Mouse (Mus musculus) kidney, postnatal 25 days (tissue): Measurements from ENCODE around the gene Btg4.

ENCODE experiments used
- DNase-seq, 2 experiments: peaks; one replicate each; pipeline ENCODE4 v3.0.0; 2021; ENCODE audit warnings: mixed read lengths in 2 of 2

Gene Btg4

DNA sequence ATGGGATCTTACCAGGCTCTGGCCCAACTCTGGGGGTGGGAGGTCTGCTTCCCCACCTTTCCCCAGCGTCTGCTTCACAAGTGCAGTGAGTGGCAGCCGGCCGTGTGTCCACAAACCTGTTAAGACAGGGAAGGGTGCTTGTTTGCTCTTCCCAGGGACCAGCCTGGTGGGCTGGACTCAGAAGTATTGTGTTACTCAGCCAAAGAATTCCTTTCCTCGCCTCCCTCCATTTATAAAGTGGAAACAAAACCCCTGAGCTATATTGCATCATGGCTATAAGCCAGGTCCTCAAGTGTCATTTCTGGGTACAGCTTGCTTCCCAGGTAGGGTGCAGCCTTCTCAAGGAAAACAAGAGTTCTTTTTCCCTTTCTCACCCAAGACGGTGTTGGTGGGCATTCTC is 108.0 kb downstream of the Btg4 start:
- no peak for DNase-seq

DNA sequence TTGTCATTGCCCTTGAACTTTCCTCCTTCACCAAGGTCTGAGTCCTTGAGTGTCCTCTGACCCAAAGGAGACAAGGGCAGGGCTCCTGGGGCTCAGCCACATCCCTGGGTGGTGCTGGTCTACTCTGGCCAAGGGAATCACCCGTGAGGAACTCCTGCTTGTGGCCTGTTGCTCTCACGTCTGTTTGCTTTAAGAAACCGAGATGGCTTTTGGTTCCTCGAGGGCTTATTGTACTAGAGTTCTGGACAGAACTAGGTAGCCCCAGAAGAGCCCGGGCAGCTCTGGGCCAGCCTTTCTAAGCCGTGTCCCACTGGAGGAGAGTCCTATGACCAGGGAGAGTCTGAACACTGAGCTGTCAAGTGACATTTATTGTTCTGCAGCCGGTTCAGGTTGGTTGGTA is 108.4 kb downstream of the Btg4 start:
- no peak for DNase-seq
